ENCODE assay signal across 8 mouse cellular contexts in the genomic region with DNA sequence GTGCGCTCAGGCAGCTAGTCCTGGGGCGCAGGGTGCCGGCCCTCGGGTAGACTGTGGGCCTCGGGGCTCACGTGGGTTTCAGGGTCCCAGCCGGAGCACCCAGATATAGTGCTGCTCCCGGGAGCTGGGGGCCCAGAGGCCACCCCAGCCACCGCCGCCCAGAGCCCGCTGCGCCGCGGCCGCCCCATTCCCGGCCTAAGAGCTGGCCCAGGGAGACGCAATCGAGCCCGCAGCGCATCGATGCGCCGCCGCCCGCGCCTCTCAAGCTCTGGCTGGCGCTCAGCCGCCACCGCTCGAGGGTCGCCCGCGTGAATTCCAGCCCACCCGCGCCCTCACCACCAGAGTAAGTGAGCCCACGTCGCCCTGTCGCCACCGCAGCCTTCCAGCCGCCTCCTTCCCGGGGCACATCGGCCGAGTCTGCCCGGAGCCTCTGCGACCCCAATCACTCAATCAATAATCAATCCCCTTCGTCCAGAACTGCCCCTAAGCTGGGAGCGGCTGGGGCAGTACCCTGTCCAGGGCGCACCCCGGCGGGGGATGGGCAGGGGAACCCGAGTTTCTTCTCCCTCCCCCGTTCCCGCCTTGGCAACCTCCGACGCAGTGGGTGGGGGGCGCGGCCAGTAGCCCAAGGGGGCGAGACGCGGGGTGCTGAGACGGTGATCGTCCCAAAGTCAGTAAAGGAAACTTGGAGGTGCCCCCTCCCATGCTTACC. TPM values are rescaled to one million over a fixed set of nuclear protein-coding genes. Genes with fewer than 3 reads are reported as not detected.
DNase-seq lines count a peak whose midpoint lies in the region; ATAC-seq and TF ChIP-seq lines count a peak whose summit lies in the region.

No protein-coding gene starts in this region.

- no peaks in the 10 kb centered on the region for H3K36me3 ChIP-seq in ES-Bruce4 (ENCODE audit: control insufficient read depth, insufficient read depth, low read length, poor library complexity, severe bottlenecking)
- no peaks in the 10 kb centered on the region for H3K36me3 ChIP-seq in embryonic facial prominence, embryonic 11.5 days (replicated peaks; ENCODE audit: control insufficient read depth, insufficient read depth, low read depth, low read length)
- no peaks in the 10 kb centered on the region for H3K36me3 ChIP-seq in heart, embryonic 11.5 days (ENCODE audit: control insufficient read depth, insufficient read depth, low read length)
- no peaks in the 10 kb centered on the region for H3K36me3 ChIP-seq in kidney, embryonic 14.5 days (ENCODE audit: control insufficient read depth, insufficient read depth, low read length)
- no peaks in the 10 kb centered on the region for H3K36me3 ChIP-seq in neural tube, embryonic 15.5 days

- peaks cover 3% of the 10 kb centered on the region for H3K4me1 ChIP-seq in ES-Bruce4 (ENCODE audit: control insufficient read depth, insufficient read depth, low read length)
- H3K4me1 ChIP-seq in embryonic facial prominence, embryonic 11.5 days (ENCODE audit: control insufficient read depth, insufficient read depth, low read length), result peaks cover 8% of the 10 kb centered on the region
- H3K4me1 ChIP-seq in heart, embryonic 11.5 days (ENCODE audit: control insufficient read depth, insufficient read depth, low read length), result no peaks in the 10 kb centered on the region; the same call in 1 of the 2 replicates
- no peaks in the 10 kb centered on the region; the same call in 1 of the 2 replicates for H3K4me1 ChIP-seq in kidney, embryonic 14.5 days (ENCODE audit: control insufficient read depth, insufficient read depth, low read length)
- H3K4me1 ChIP-seq in neural tube, embryonic 15.5 days, result peaks cover 57% of the 10 kb centered on the region

- no peaks in the 10 kb centered on the region for H3K9me3 ChIP-seq in ES-Bruce4 (replicated peaks; ENCODE audit: control insufficient read depth, insufficient read depth, low read length, poor library complexity, severe bottlenecking)
- no peaks in the 10 kb centered on the region for H3K9me3 ChIP-seq in embryonic facial prominence, embryonic 11.5 days (replicated peaks; ENCODE audit: control insufficient read depth, low read length)
- H3K9me3 ChIP-seq in heart, embryonic 11.5 days (replicated peaks; ENCODE audit: control insufficient read depth, low read length), result no peaks in the 10 kb centered on the region
- no peaks in the 10 kb centered on the region for H3K9me3 ChIP-seq in kidney, embryonic 14.5 days (ENCODE audit: control insufficient read depth, low read length)
- no peaks in the 10 kb centered on the region for H3K9me3 ChIP-seq in neural tube, embryonic 15.5 days (replicated peaks)

- 0% methylated on average over 39 of the region's 62 CpGs for WGBS in embryonic facial prominence, embryonic 11.5 days
- WGBS in heart, embryonic 11.5 days (ENCODE audit: insufficient replicate concordance), result under 1% methylated on average over 55 of the region's 62 CpGs
- under 1% methylated on average over 58 of the region's 62 CpGs for WGBS in kidney, embryonic 14.5 days
- WGBS in neural tube, embryonic 15.5 days, result under 1% methylated on average over 62 of the region's 62 CpGs

- H3K27ac ChIP-seq in ES-Bruce4 (ENCODE audit: insufficient read depth, low read length), result no peak overlapping the region
- H3K27ac ChIP-seq in embryonic facial prominence, embryonic 11.5 days (replicated peaks; ENCODE audit: low read depth, low read length), result 0 out of 2 replicates have a peak overlapping the region, but pooled peaks have one; percentile 52
- peak overlapping the region; percentile 47; the same call in 1 of the 2 replicates for H3K27ac ChIP-seq in heart, embryonic 11.5 days (ENCODE audit: low read depth, low read length)
- H3K27ac ChIP-seq in kidney, embryonic 14.5 days (ENCODE audit: low read depth, low read length), result peak overlapping the region; percentile 80
- peak overlapping the region; percentile 96 for H3K27ac ChIP-seq in neural tube, embryonic 15.5 days (replicated peaks)

- H3K4me3 ChIP-seq in ES-Bruce4 (ENCODE audit: low read depth, low read length), result peak overlapping the region; percentile 83
- peak overlapping the region; percentile 79 for H3K4me3 ChIP-seq in embryonic facial prominence, embryonic 11.5 days (ENCODE audit: low read depth, low read length)
- H3K4me3 ChIP-seq in heart, embryonic 11.5 days (ENCODE audit: low read depth, low read length), result peak overlapping the region; percentile 80
- H3K4me3 ChIP-seq in kidney, embryonic 14.5 days (ENCODE audit: low read length), result peak overlapping the region; percentile 74
- H3K4me3 ChIP-seq in neural tube, embryonic 15.5 days (replicated peaks), result peak overlapping the region; percentile 85

- DNase-seq in adrenal gland, postnatal 14 days, result peak; percentile 74
- peak; percentile 86 for DNase-seq in embryonic facial prominence, embryonic 11.5 days (ENCODE audit: low spot score)
- peak; percentile 29 to 47 for DNase-seq in lung, adult 18-20 months
- DNase-seq in spleen, adult 12 weeks (ENCODE audit: low spot score), result no peak

- 0 out of 2 replicates have a peak, but pooled peaks have one; percentile 26 for ATAC-seq in embryonic facial prominence, embryonic 11.5 days (replicated peaks; ENCODE audit: insufficient number of reproducible peaks, low FRiP score, low TSS enrichment, low read depth)
- ATAC-seq in heart, embryonic 11.5 days (replicated peaks; ENCODE audit: insufficient number of reproducible peaks, low FRiP score, low TSS enrichment), result peak; percentile 25; the same call in 1 of the 2 replicates
- ATAC-seq in kidney, embryonic 14.5 days (ENCODE audit: low FRiP score, low TSS enrichment), result peak; percentile 12; the same call in 1 of the 2 replicates
- ATAC-seq in neural tube, embryonic 15.5 days (ENCODE audit: low FRiP score), result peak; percentile 22; the same call in 1 of the 2 replicates

- no peak for TF ChIP-seq EP300 in ES-Bruce4 (IDR thresholded peaks at IDR 0.05; ENCODE audit: insufficient read depth, low read depth, low read length)

- peak overlapping the region; percentile 97 for H3K4me2 ChIP-seq in embryonic facial prominence, embryonic 11.5 days (ENCODE audit: low read depth, low read length)
- peak overlapping the region; percentile 100 for H3K4me2 ChIP-seq in heart, embryonic 11.5 days
- peak overlapping the region; percentile 99 for H3K4me2 ChIP-seq in kidney, embryonic 14.5 days (replicated peaks; ENCODE audit: low read depth, low read length)
- H3K4me2 ChIP-seq in neural tube, embryonic 15.5 days, result peak overlapping the region; percentile 96

- no peak for TF ChIP-seq CTCF in ES-Bruce4 (IDR thresholded peaks at IDR 0.05; ENCODE audit: low read depth, low read length)

- no peak for TF ChIP-seq POLR2A in ES-Bruce4 (IDR thresholded peaks at IDR 0.05; ENCODE audit: insufficient read depth, low read length)

- H3K9ac ChIP-seq in ES-Bruce4 (ENCODE audit: low read depth, poor library complexity, severe bottlenecking), result peak overlapping the region; percentile 90
- H3K9ac ChIP-seq in embryonic facial prominence, embryonic 11.5 days (replicated peaks; ENCODE audit: low read length), result peak overlapping the region; percentile 75
- H3K9ac ChIP-seq in heart, embryonic 11.5 days (ENCODE audit: low read depth, low read length), result peak overlapping the region; percentile 66
- peak overlapping the region; percentile 74 for H3K9ac ChIP-seq in kidney, embryonic 14.5 days (ENCODE audit: low read depth, low read length)
- H3K9ac ChIP-seq in neural tube, embryonic 15.5 days (replicated peaks), result peak overlapping the region; percentile 84

- 0 out of 2 replicates have a peak, but pooled peaks cover 10% of the 10 kb centered on the region for H3K27me3 ChIP-seq in ES-Bruce4 (ENCODE audit: control insufficient read depth, insufficient read depth, low read length, poor library complexity, severe bottlenecking)
- peaks cover 31% of the 10 kb centered on the region for H3K27me3 ChIP-seq in embryonic facial prominence, embryonic 11.5 days (ENCODE audit: control insufficient read depth, insufficient read depth, low read length)
- peaks cover 49% of the 10 kb centered on the region for H3K27me3 ChIP-seq in heart, embryonic 11.5 days (ENCODE audit: control insufficient read depth, insufficient read depth, low read length)
- H3K27me3 ChIP-seq in kidney, embryonic 14.5 days (ENCODE audit: control insufficient read depth, insufficient read depth, low read length), result peaks cover 60% of the 10 kb centered on the region
- H3K27me3 ChIP-seq in neural tube, embryonic 15.5 days (replicated peaks), result peaks cover 13% of the 10 kb centered on the region

RNA-seq across cellular contexts. Expression of a gene that starts 1.4 kb away (rescaled TPM):
- 0.91 and 1.3 TPM in 2 replicates for polyA plus RNA-seq in ES-Bruce4 (2011; ENCODE audit: insufficient read depth, insufficient read length, low read depth, missing spikeins)
- 5.3 and 5.8 TPM in 2 replicates for total RNA-seq in adrenal gland, postnatal 14 days (2021)
- 3.7 and 4.9 TPM in 2 replicates for polyA plus RNA-seq in embryonic facial prominence, embryonic 11.5 days (2014; fragmentation: Nextera tagmentation; extraction: Ambion mirVana)
- 3.0 and 5.0 TPM in 2 replicates for polyA plus RNA-seq in heart, embryonic 11.5 days (2014; fragmentation: Nextera tagmentation; extraction: Ambion mirVana)
- 13.2 and 17.9 TPM in 2 replicates for polyA plus RNA-seq in kidney, embryonic 14.5 days (2014; fragmentation: Nextera tagmentation; extraction: Ambion mirVana)
- polyA plus RNA-seq in neural tube, embryonic 15.5 days (2015; fragmentation: Nextera tagmentation; extraction: Ambion mirVana), result 56.8 and 62.7 TPM in 2 replicates
